In the genomic region with DNA sequence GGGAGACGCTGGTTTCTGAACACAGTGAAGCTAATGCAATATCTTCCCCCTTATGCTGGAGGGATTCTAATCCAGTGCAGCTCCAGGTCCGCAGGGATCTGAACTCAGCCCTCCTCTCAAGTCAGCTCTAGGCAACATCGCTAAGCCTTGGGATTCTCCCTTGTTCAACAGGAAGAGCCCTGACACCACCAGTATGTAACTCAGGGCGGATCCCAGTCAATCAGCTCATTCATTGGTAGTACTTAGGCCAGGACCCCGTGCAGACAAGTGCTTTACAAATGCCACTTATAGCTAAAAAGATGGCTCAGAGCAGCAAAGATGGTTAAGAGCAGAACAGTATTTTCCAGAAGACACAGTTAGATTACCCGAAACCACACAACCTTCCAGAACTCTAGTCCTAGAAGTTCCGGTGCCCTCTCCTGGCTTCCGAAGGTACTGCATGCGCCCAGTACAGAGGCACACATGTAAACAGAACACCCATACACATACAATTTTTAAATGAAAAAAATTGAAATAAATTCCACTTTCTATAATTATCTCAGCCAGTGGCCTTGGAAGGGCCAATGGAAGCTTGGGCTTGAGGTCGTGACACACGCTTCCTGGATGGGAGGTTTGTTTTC, we compare ENCODE assay signal across 8 mouse cellular contexts. TPM values are rescaled to one million over a fixed set of nuclear protein-coding genes. Genes with fewer than 3 reads are reported as not detected.
DNase-seq lines count a peak whose midpoint lies in the region; ATAC-seq and TF ChIP-seq lines count a peak whose summit lies in the region.

No protein-coding gene starts in this region.

- peak overlapping the region; percentile 71 for H3K4me2 ChIP-seq in heart, embryonic 12.5 days
- peak overlapping the region; percentile 53 for H3K4me2 ChIP-seq in kidney, embryonic 15.5 days
- H3K4me2 ChIP-seq in midbrain, postnatal 0 days (ENCODE audit: low read depth, low read length, poor library complexity, severe bottlenecking) = peak overlapping the region; percentile 0; the same call in 1 of the 2 replicates

- peak overlapping the region; percentile 52 for H3K9ac ChIP-seq in heart, embryonic 12.5 days
- no peak overlapping the region for H3K9ac ChIP-seq in kidney, embryonic 15.5 days
- no peak overlapping the region for H3K9ac ChIP-seq in midbrain, postnatal 0 days (replicated peaks; ENCODE audit: low read length, poor library complexity, severe bottlenecking)

- H3K9me3 ChIP-seq in heart, embryonic 12.5 days (replicated peaks) = no peaks in the 10 kb centered on the region
- H3K9me3 ChIP-seq in kidney, embryonic 15.5 days (replicated peaks) = no peaks in the 10 kb centered on the region
- no peaks in the 10 kb centered on the region for H3K9me3 ChIP-seq in midbrain, postnatal 0 days (ENCODE audit: low read length)

- no peak overlapping the region for H3K27ac ChIP-seq in brown adipose tissue, adult 24 weeks (replicated peaks; ENCODE audit: low read depth, low read length)
- no peak overlapping the region for H3K27ac ChIP-seq in heart, embryonic 12.5 days (ENCODE audit: poor library complexity, severe bottlenecking)
- H3K27ac ChIP-seq in kidney, embryonic 15.5 days = 0 out of 2 replicates have a peak overlapping the region, but pooled peaks have one; percentile 25
- H3K27ac ChIP-seq in midbrain, postnatal 0 days (ENCODE audit: low read depth, low read length) = no peak overlapping the region

- TF ChIP-seq CTCF in midbrain, postnatal 0 days (IDR thresholded peaks at IDR 0.05) = peak; percentile 90

- peak overlapping the region; percentile 39 for H3K4me3 ChIP-seq in brown adipose tissue, adult 24 weeks (ENCODE audit: insufficient read depth, low read depth, low read length)
- H3K4me3 ChIP-seq in heart, embryonic 12.5 days = peak overlapping the region; percentile 32
- H3K4me3 ChIP-seq in kidney, embryonic 15.5 days (replicated peaks) = 0 out of 2 replicates have a peak overlapping the region, but pooled peaks have one; percentile 15
- no peak overlapping the region for H3K4me3 ChIP-seq in midbrain, postnatal 0 days (ENCODE audit: low read depth, low read length)

- H3K4me1 ChIP-seq in brown adipose tissue, adult 24 weeks (ENCODE audit: control insufficient read depth, insufficient read depth, insufficient read length, low read length) = no peaks in the 10 kb centered on the region
- peaks cover 9% of the 10 kb centered on the region; the same call in 1 of the 2 replicates for H3K4me1 ChIP-seq in heart, embryonic 12.5 days (replicated peaks)
- H3K4me1 ChIP-seq in kidney, embryonic 15.5 days = peaks cover 9% of the 10 kb centered on the region
- no peaks in the 10 kb centered on the region for H3K4me1 ChIP-seq in midbrain, postnatal 0 days (ENCODE audit: insufficient read depth, low read length)

- peak; percentile 87 for DNase-seq in CD4-positive, CD25-positive, alpha-beta regulatory T cell, adult 2 months (ENCODE audit: low read depth, low spot score)
- DNase-seq in liver = peak; percentile 79
- peak; percentile 85 for DNase-seq in midbrain, postnatal 0 days (ENCODE audit: low spot score)
- peak; percentile 71 to 75 for DNase-seq in spleen, postnatal 36 days (ENCODE audit: low spot score in 2 of 2)

- no peaks in the 10 kb centered on the region for H3K36me3 ChIP-seq in heart, embryonic 12.5 days
- no peaks in the 10 kb centered on the region for H3K36me3 ChIP-seq in kidney, embryonic 15.5 days
- H3K36me3 ChIP-seq in midbrain, postnatal 0 days (ENCODE audit: insufficient read depth, low read length) = no peaks in the 10 kb centered on the region

- H3K27me3 ChIP-seq in heart, embryonic 12.5 days (replicated peaks) = peaks cover 11% of the 10 kb centered on the region; the same call in 1 of the 2 replicates
- H3K27me3 ChIP-seq in kidney, embryonic 15.5 days = peaks cover 2% of the 10 kb centered on the region; the same call in 1 of the 2 replicates
- H3K27me3 ChIP-seq in midbrain, postnatal 0 days (ENCODE audit: insufficient read depth, low read length) = 0 out of 2 replicates have a peak, but pooled peaks cover 3% of the 10 kb centered on the region

- WGBS in heart, embryonic 12.5 days = 21% methylated on average over 11 of the region's 11 CpGs
- 24% methylated on average over 11 of the region's 11 CpGs for WGBS in kidney, embryonic 15.5 days
- WGBS in midbrain, postnatal 0 days = 24% methylated on average over 11 of the region's 11 CpGs

- peak; percentile 84 for ATAC-seq in erythroid progenitor cell, adult 5-6 weeks (replicated peaks; ENCODE audit: low FRiP score, poor library complexity, severe bottlenecking)
- no peak for ATAC-seq in heart, embryonic 12.5 days (ENCODE audit: insufficient number of reproducible peaks, low FRiP score)
- no peak; the same call in 1 of the 2 replicates for ATAC-seq in kidney, embryonic 15.5 days (replicated peaks; ENCODE audit: low FRiP score)
- no peak for ATAC-seq in midbrain, postnatal 0 days (ENCODE audit: low FRiP score)

RNA-seq across cellular contexts. Expression of gene Neurl1a, which starts 9.7 kb away (rescaled TPM):
- polyA plus RNA-seq in brown adipose tissue, adult 24 weeks (2012; ENCODE audit: insufficient read depth, insufficient read length, missing spikeins) = 5.7 and 5.8 TPM in 2 replicates
- not detected in 2 replicates for total RNA-seq in erythroid progenitor cell, adult 5-6 weeks (2015; ENCODE audit: low replicate concordance)
- total RNA-seq in erythroid progenitor cell, adult 5-6 weeks (2017; ENCODE audit: low replicate concordance) = 0.68 TPM in 1 of 2 replicates, not detected in the other
- 2.3 and 2.8 TPM in 2 replicates for polyA plus RNA-seq in heart, embryonic 12.5 days (2016; fragmentation: Nextera tagmentation; extraction: Ambion mirVana)
- 4.8 and 6.5 TPM in 2 replicates for polyA plus RNA-seq in kidney, embryonic 15.5 days (2015; fragmentation: Nextera tagmentation; extraction: Ambion mirVana)
- 66.9 and 82.4 TPM in 2 replicates for total RNA-seq in midbrain, postnatal 0 days (2014; rRNA removed)
- 16.2 and 16.8 TPM in 2 replicates for polyA plus RNA-seq in midbrain, postnatal 0 days (2015; fragmentation: Nextera tagmentation; extraction: Ambion mirVana)

RNA-seq across cellular contexts. Expression of gene Calhm3, which starts 11.3 kb away (rescaled TPM):
- polyA plus RNA-seq in brown adipose tissue, adult 24 weeks (2012; ENCODE audit: insufficient read depth, insufficient read length, missing spikeins) = not detected in 2 replicates
- not detected in 2 replicates for total RNA-seq in erythroid progenitor cell, adult 5-6 weeks (2015; ENCODE audit: low replicate concordance)
- not detected in 2 replicates for total RNA-seq in erythroid progenitor cell, adult 5-6 weeks (2017; ENCODE audit: low replicate concordance)
- not detected in 2 replicates for polyA plus RNA-seq in heart, embryonic 12.5 days (2016; fragmentation: Nextera tagmentation; extraction: Ambion mirVana)
- polyA plus RNA-seq in kidney, embryonic 15.5 days (2015; fragmentation: Nextera tagmentation; extraction: Ambion mirVana) = not detected in 2 replicates
- total RNA-seq in midbrain, postnatal 0 days (2014; rRNA removed) = 0.33 TPM in 1 of 2 replicates, not detected in the other
- polyA plus RNA-seq in midbrain, postnatal 0 days (2015; fragmentation: Nextera tagmentation; extraction: Ambion mirVana) = 0.22 TPM in 1 of 2 replicates, not detected in the other

RNA-seq across cellular contexts. Expression of gene Calhm1, which starts 24.8 kb away (rescaled TPM):
- polyA plus RNA-seq in brown adipose tissue, adult 24 weeks (2012; ENCODE audit: insufficient read depth, insufficient read length, missing spikeins) = not detected in 2 replicates
- total RNA-seq in erythroid progenitor cell, adult 5-6 weeks (2015; ENCODE audit: low replicate concordance) = not detected in 2 replicates
- total RNA-seq in erythroid progenitor cell, adult 5-6 weeks (2017; ENCODE audit: low replicate concordance) = not detected in 2 replicates
- polyA plus RNA-seq in heart, embryonic 12.5 days (2016; fragmentation: Nextera tagmentation; extraction: Ambion mirVana) = not detected in 2 replicates
- polyA plus RNA-seq in kidney, embryonic 15.5 days (2015; fragmentation: Nextera tagmentation; extraction: Ambion mirVana) = not detected in 2 replicates
- total RNA-seq in midbrain, postnatal 0 days (2014; rRNA removed) = not detected in 2 replicates
- polyA plus RNA-seq in midbrain, postnatal 0 days (2015; fragmentation: Nextera tagmentation; extraction: Ambion mirVana) = not detected in 2 replicates

RNA-seq across cellular contexts. Expression of gene Calhm2, which starts 30.8 kb away (rescaled TPM):
- 1.6 and 1.7 TPM in 2 replicates for polyA plus RNA-seq in brown adipose tissue, adult 24 weeks (2012; ENCODE audit: insufficient read depth, insufficient read length, missing spikeins)
- total RNA-seq in erythroid progenitor cell, adult 5-6 weeks (2015; ENCODE audit: low replicate concordance) = 1.7 and 4.0 TPM in 2 replicates
- 0.83 and 1.0 TPM in 2 replicates for total RNA-seq in erythroid progenitor cell, adult 5-6 weeks (2017; ENCODE audit: low replicate concordance)
- 5.8 and 6.1 TPM in 2 replicates for polyA plus RNA-seq in heart, embryonic 12.5 days (2016; fragmentation: Nextera tagmentation; extraction: Ambion mirVana)
- 5.7 and 7.2 TPM in 2 replicates for polyA plus RNA-seq in kidney, embryonic 15.5 days (2015; fragmentation: Nextera tagmentation; extraction: Ambion mirVana)
- total RNA-seq in midbrain, postnatal 0 days (2014; rRNA removed) = 0.77 and 0.80 TPM in 2 replicates
- polyA plus RNA-seq in midbrain, postnatal 0 days (2015; fragmentation: Nextera tagmentation; extraction: Ambion mirVana) = 0.80 and 1.0 TPM in 2 replicates

Comparison
In these comparisons a context has a peak if more than half of its experiments do, and no peak if none do; other contexts are left out.
1. H3K4me2 ChIP-seq: peak in every context shown above with its lines; median percentile 71 in heart, embryonic 12.5 days; 53 in kidney, embryonic 15.5 days; 0 in midbrain, postnatal 0 days.